Mouse (Mus musculus) ES-E14 (cell line): ENCODE measurements around the gene Rasl11a. TPM values are rescaled to one million over a fixed set of nuclear protein-coding genes. Genes with fewer than 3 reads are reported as not detected.

ENCODE experiments used
- DNase-seq: peaks from one replicate; pipeline ENCODE4 v3.0.0-alpha.2; 2013; ENCODE audit warnings: low read depth, low spot score
- H3K27ac ChIP-seq: 2 replicates; pipeline ENCODE4 v1.5.1; 2012; ENCODE audit warnings: low read depth, mild to moderate bottlenecking, low read length, moderate library complexity, mixed read lengths; ENCODE audit not compliant: poor library complexity, insufficient read depth, severe bottlenecking
- H3K36me3 ChIP-seq: 2 replicates; pipeline ENCODE4 v1.6.1; 2012; ENCODE audit warnings: mild to moderate bottlenecking, low read length, moderate library complexity, mixed read lengths; ENCODE audit not compliant: control insufficient read depth, poor library complexity, insufficient read depth, severe bottlenecking
- H3K4me1 ChIP-seq, 2 experiments: fragments of 150-350 bp in 1 of 2; sonication (generic) in 1 of 2; 2 replicates each; pipeline ENCODE4 v1.6.1; 2012; ENCODE audit warnings: low read length in 2 of 2, mild to moderate bottlenecking in 1 of 2, mixed read lengths in 1 of 2; ENCODE audit not compliant: control insufficient read depth in 2 of 2, insufficient read depth in 2 of 2, poor library complexity in 1 of 2
- H3K4me3 ChIP-seq, 2 experiments: fragments of 150-350 bp in 1 of 2; sonication (generic) in 1 of 2; 2 replicates each; pipeline ENCODE4 v1.5.1; 2012; ENCODE audit warnings: low read length in 2 of 2, low read depth in 1 of 2, mild to moderate bottlenecking in 1 of 2, mixed read lengths in 1 of 2; ENCODE audit not compliant: insufficient read depth in 1 of 2, poor library complexity in 1 of 2, severe bottlenecking in 1 of 2
- H3K9ac ChIP-seq: 2 replicates; pipeline ENCODE4 v1.6.1; 2012; ENCODE audit warnings: low read depth, mild to moderate bottlenecking, low read length, mixed read lengths; ENCODE audit not compliant: poor library complexity, insufficient read depth, severe bottlenecking
- H3K9me3 ChIP-seq: fragments of 150-350 bp; sonication (generic); 2 replicates; pipeline ENCODE4 v1.6.1; 2012; ENCODE audit warnings: low read depth, mild to moderate bottlenecking, low read length; ENCODE audit not compliant: control insufficient read depth, insufficient read depth
- CHD2 ChIP-seq: IDR thresholded peaks from 2 replicates; pipeline ENCODE4 v1.6.1; 2014; ENCODE audit warnings: mild to moderate bottlenecking, low read depth, low read length, inconsistent platforms
- HCFC1 ChIP-seq: IDR thresholded peaks from 2 replicates; pipeline ENCODE4 v1.6.1; 2012; ENCODE audit warnings: low read length, inconsistent platforms, borderline replicate concordance; ENCODE audit not compliant: insufficient read depth
- MAFK ChIP-seq: IDR thresholded peaks from 2 replicates; pipeline ENCODE4 v1.6.1; 2014; ENCODE audit warnings: mild to moderate bottlenecking, low read depth, low read length, inconsistent platforms; ENCODE audit not compliant: insufficient read depth
- ZC3H11A ChIP-seq: IDR thresholded peaks from 2 replicates; pipeline ENCODE4 v1.6.1; 2012; ENCODE audit warnings: low read depth, mild to moderate bottlenecking, inconsistent platforms, low read length, borderline replicate concordance
- ZNF384 ChIP-seq: IDR thresholded peaks from 2 replicates; pipeline ENCODE4 v1.6.1; 2012; ENCODE audit warnings: low read depth, low read length, inconsistent platforms
- in situ Hi-C, 2 experiments: fragments of 600-800 bp; cut with MboI; formaldehyde crosslinking; loops; one replicate each; pipeline ENCODE4 v1.15.1; 2025; ENCODE audit warnings: low sequenced_read_pairs in 2 of 2, inconsistent platforms in 1 of 2; ENCODE audit not compliant: unreplicated experiment in 2 of 2
- total RNA-seq: library from RNA; depleted of rRNA; stranded (reverse); fragments of 300-350 nt; gene quantifications from 2 replicates; pipeline ENCODE4 v1.2.3, GENCODE M21; 2012

Gene Rasl11a
- total RNA-seq, 1 experiment = 7.3 TPM

- no peak for TF ChIP-seq MAFK
- no peak for TF ChIP-seq CHD2
- TF ChIP-seq ZC3H11A = no peak
- no peak for TF ChIP-seq ZNF384
- no peak for TF ChIP-seq HCFC1
- in situ Hi-C loops = no loop called here
- no peak overlapping the region for H3K4me3 ChIP-seq
- H3K27ac ChIP-seq = no peak overlapping the region
- DNase-seq = no peak
- H3K9ac ChIP-seq = no peak overlapping the region
- no peaks in the 10 kb centered on the region for H3K36me3 ChIP-seq
- no peaks in the 10 kb centered on the region for H3K9me3 ChIP-seq
- H3K4me1 ChIP-seq = peaks cover 6 to 13% of the 10 kb centered on the region in 2 experiments; a peak in 2 of 4 replicates
Observed at GRCm38 (mm10) chr5:146857620-146858019, 12.7 kb downstream of the Rasl11a start.

- no peaks in the 10 kb centered on the region for H3K36me3 ChIP-seq
- TF ChIP-seq CHD2 = no peak
- TF ChIP-seq MAFK = no peak
- no peak for TF ChIP-seq ZC3H11A
- no peak for TF ChIP-seq HCFC1
- no peak for TF ChIP-seq ZNF384
- in situ Hi-C loops = no loop called here
- no peak overlapping the region for H3K9ac ChIP-seq
- H3K4me3 ChIP-seq = no peak overlapping the region
- no peak overlapping the region for H3K27ac ChIP-seq
- no peaks in the 10 kb centered on the region for H3K9me3 ChIP-seq
- H3K4me1 ChIP-seq = peaks cover 6 to 13% of the 10 kb centered on the region in 2 experiments; a peak in 2 of 4 replicates
- no peak for DNase-seq
Observed at GRCm38 (mm10) chr5:146858772-146859171, 13.9 kb downstream of the Rasl11a start.

- TF ChIP-seq MAFK (no peak), HCFC1 (no peak), ZC3H11A (no peak), ZNF384 (no peak), CHD2 (no peak)
- Histone ChIP-seq H3K4me3 (no peak overlapping the region), H3K36me3 (no peaks in the 10 kb centered on the region), H3K4me1 (peaks cover 6 to 13% of the 10 kb centered on the region in 2 experiments; a peak in 2 of 4 replicates), H3K27ac (no peak overlapping the region), H3K9me3 (no peaks in the 10 kb centered on the region), H3K9ac (no peak overlapping the region)
- DNase-seq = no peak
- in situ Hi-C loops = no loop called here
Observed at GRCm38 (mm10) chr5:146859246-146859645, 14.4 kb downstream of the Rasl11a start.

GRCm38 (mm10) chr5:146860222-146860998, 15.5 kb downstream of the Rasl11a start:
- in situ Hi-C loops = no loop called here
- no peak for DNase-seq
- H3K36me3 ChIP-seq = no peaks in the 10 kb centered on the region
- TF ChIP-seq ZC3H11A = no peak
- no peak for TF ChIP-seq ZNF384
- H3K9me3 ChIP-seq = no peaks in the 10 kb centered on the region
- H3K27ac ChIP-seq = no peak overlapping the region
- no peak overlapping the region for H3K4me3 ChIP-seq
- H3K9ac ChIP-seq = no peak overlapping the region
- peaks cover 6 to 13% of the 10 kb centered on the region in 2 experiments; a peak in 2 of 4 replicates for H3K4me1 ChIP-seq

GRCm38 (mm10) chr5:146861588-146861987, 16.7 kb downstream of the Rasl11a start:
- no peak for DNase-seq
- TF ChIP-seq CHD2 (no peak), HCFC1 (no peak), ZC3H11A (no peak), ZNF384 (no peak), MAFK (no peak)
- no peaks in the 10 kb centered on the region for H3K36me3 ChIP-seq
- H3K9me3 ChIP-seq = no peaks in the 10 kb centered on the region
- H3K4me3 ChIP-seq = no peak overlapping the region
- no peak overlapping the region for H3K9ac ChIP-seq
- peaks cover 6 to 15% of the 10 kb centered on the region in 2 experiments; a peak in 2 of 4 replicates for H3K4me1 ChIP-seq
- in situ Hi-C loops = no loop called here
- no peak overlapping the region for H3K27ac ChIP-seq
